Mouse (Mus musculus) lung, postnatal 0 days (tissue): ENCODE data around the gene Nrd1. TPM values are rescaled to one million over a fixed set of nuclear protein-coding genes. Genes with fewer than 3 reads are reported as not detected.

Source experiments
- ATAC-seq: fragments of 200-750 bp; cut with Nextera tagmentation; 2 replicates; pipeline ENCODE4 v1.8.0; 2017; ENCODE audit warnings: moderate library complexity
- DNase-seq: peaks from one replicate; pipeline ENCODE4 v3.0.0-alpha.2; 2016; ENCODE audit warnings: low spot score
- H3K27ac ChIP-seq: fragments of 300-500 bp; sonication (generic); 2 replicates; pipeline ENCODE4 v1.5.1; 2014; ENCODE audit warnings: antibody characterized with exemption, mild to moderate bottlenecking, low read length, mixed read lengths
- H3K27me3 ChIP-seq: fragments of 300-500 bp; sonication (generic); replicated peaks from 2 replicates; pipeline ENCODE4 v1.6.1; 2014; ENCODE audit warnings: low read length, mixed read lengths; ENCODE audit not compliant: insufficient read depth
- H3K36me3 ChIP-seq: fragments of 300-500 bp; sonication (generic); 2 replicates; pipeline ENCODE4 v1.6.1; 2014; ENCODE audit warnings: low read length, mixed read lengths; ENCODE audit not compliant: insufficient read depth
- H3K4me1 ChIP-seq: fragments of 300-500 bp; sonication (generic); 2 replicates; pipeline ENCODE4 v1.6.1; 2014; ENCODE audit warnings: antibody characterized with exemption, low read depth, low read length, mixed read lengths; ENCODE audit not compliant: insufficient read depth
- H3K4me2 ChIP-seq: fragments of 300-500 bp; sonication (generic); replicated peaks from 2 replicates; pipeline ENCODE4 v1.6.1; 2014; ENCODE audit warnings: low read depth, mild to moderate bottlenecking, low read length, moderate library complexity, mixed read lengths
- H3K4me3 ChIP-seq: fragments of 300-500 bp; sonication (generic); 2 replicates; pipeline ENCODE4 v1.5.1; 2014; ENCODE audit warnings: low read depth, low read length
- H3K9ac ChIP-seq: fragments of 300-500 bp; sonication (generic); replicated peaks from 2 replicates; pipeline ENCODE4 v1.6.1; 2014; ENCODE audit warnings: low read depth, mild to moderate bottlenecking
- H3K9me3 ChIP-seq: fragments of 300-500 bp; sonication (generic); 2 replicates; pipeline ENCODE4 v1.6.1; 2016; ENCODE audit warnings: low read length, mixed read lengths
- CTCF ChIP-seq: IDR thresholded peaks from 2 replicates; pipeline ENCODE4 v1.5.1; 2016; ENCODE audit warnings: antibody characterized with exemption, mild to moderate bottlenecking
- EP300 ChIP-seq: IDR thresholded peaks from 2 replicates; pipeline ENCODE4 v1.6.1; 2016; ENCODE audit warnings: antibody characterized with exemption, mild to moderate bottlenecking, control low read depth
- WGBS: fragments of 180-500 bp; shearing (Covaris S2); extraction: QIAGEN DNeasy Blood & Tissue Kit; methylation state at CpG from one replicate; pipeline ENCODE4 v1.1.7; 2014; 5-methylcytosine and 5-hydroxymethylcytosine counted together
- microRNA counts: library from miRNA; unstranded; fragments of <30 nt; microRNA quantifications from one replicate; lab custom pipeline; 2015
- microRNA-seq: library from miRNA; unstranded; fragments of <30 nt; microRNA quantifications from one replicate; pipeline ENCODE4, GENCODE M21; 2016
- polyA plus RNA-seq: library from polyadenylated mRNA; unstranded; fragments of >200 nt; fragmentation: Nextera tagmentation; extraction: Ambion mirVana; gene quantifications from 2 replicates; pipeline ENCODE4 v1.2.1, GENCODE M21; 2015

The Nrd1 gene
- polyA plus RNA-seq, 1 experiment from 2014 or later, result 29.3 TPM

DNA sequence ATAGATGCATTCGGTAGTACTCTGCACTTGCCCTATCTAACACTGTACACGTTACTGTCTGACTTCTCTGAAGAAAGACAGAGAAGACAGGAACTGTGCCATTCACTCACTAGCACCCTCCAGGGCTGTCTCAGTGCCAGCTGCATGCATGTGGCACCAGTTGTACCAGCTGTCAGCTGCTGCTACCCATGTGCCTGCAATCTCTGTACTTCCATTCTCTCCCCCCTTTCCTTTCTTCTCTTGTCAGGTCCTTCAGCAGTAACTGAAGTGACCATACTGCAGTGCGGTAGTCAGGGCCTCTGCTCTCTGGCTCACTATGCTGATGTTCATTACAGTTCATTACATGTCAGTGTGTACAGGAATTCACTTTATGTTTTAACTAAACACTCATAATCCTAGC lies 105.6 kb downstream of the Nrd1 start:
- Histone ChIP-seq H3K9me3 (no peaks in the 10 kb centered on the region), H3K4me3 (no peak overlapping the region), H3K27me3 (no peaks in the 10 kb centered on the region), H3K9ac (no peak overlapping the region), H3K36me3 (0 out of 2 replicates have a peak, but pooled peaks cover 5% of the 10 kb centered on the region), H3K4me2 (no peak overlapping the region), H3K4me1 (no peaks in the 10 kb centered on the region; the same call in 1 of the 2 replicates), H3K27ac (no peak overlapping the region)
- TF ChIP-seq EP300 (no peak), CTCF (no peak)
- ATAC-seq (peak; percentile 59), DNase-seq (peak; percentile 53)
- 50% methylated on average over 3 of the region's 3 CpGs for WGBS

DNA sequence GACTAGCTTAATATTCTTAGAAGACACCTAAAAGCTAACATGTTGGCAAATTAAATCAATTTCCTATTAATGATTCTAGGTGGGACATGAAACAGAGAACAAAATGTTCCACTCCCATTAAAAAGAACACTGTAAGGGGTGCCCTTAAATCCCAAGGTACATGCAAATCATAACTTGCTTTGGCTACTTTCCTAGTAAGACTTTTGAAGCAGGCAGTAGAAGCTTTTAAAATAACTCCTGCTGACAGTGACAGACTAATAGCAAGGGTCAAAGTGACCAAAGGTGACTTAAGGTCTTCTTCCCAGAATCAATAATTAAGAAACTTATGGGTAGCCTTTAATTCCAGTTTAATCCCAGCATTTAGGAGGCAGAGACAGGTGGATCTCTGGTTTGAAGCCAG lies 106.1 kb downstream of the Nrd1 start:
- ATAC-seq (no peak), DNase-seq (no peak)
- no peaks in the 10 kb centered on the region for H3K27me3 ChIP-seq
- no peaks in the 10 kb centered on the region for H3K9me3 ChIP-seq
- TF ChIP-seq CTCF (no peak), EP300 (no peak; the same call in 1 of the 2 replicates)
- H3K36me3 ChIP-seq, result no peaks in the 10 kb centered on the region
- no peak overlapping the region for H3K4me2 ChIP-seq
- no peaks in the 10 kb centered on the region; the same call in 1 of the 2 replicates for H3K4me1 ChIP-seq
- H3K4me3 ChIP-seq, result no peak overlapping the region
- no peak overlapping the region for H3K27ac ChIP-seq
- no peak overlapping the region for H3K9ac ChIP-seq

DNA sequence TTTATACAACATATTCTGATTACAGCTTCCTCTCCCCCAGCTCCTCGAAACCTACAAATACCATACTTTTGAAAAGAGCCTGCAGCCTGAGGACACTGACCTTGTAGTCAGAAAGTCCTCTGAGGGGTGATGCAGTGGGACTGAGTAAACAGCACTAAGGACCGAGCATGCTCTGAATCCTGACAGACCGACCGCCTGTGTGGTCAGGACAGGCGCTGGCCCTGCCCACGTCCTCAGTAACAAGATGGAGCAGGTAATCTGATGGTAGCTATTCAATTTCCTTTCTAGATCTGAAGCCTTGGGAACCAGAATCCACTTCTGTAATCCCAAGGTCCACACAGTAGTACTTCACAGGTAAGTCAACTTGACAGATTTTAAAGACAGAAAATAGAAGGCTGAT lies 108.6 kb downstream of the Nrd1 start:
- H3K9me3 ChIP-seq, result no peaks in the 10 kb centered on the region
- H3K36me3 ChIP-seq, result no peaks in the 10 kb centered on the region
- DNase-seq, result no peak
- peaks cover 15% of the 10 kb centered on the region for H3K4me1 ChIP-seq
- no peaks in the 10 kb centered on the region for H3K27me3 ChIP-seq
- no peak overlapping the region for H3K9ac ChIP-seq
- WGBS, result 83% methylated on average over 6 of the region's 6 CpGs
- TF ChIP-seq EP300 (no peak), CTCF (no peak)
- H3K27ac ChIP-seq, result no peak overlapping the region
- H3K4me2 ChIP-seq, result no peak overlapping the region
- H3K4me3 ChIP-seq, result no peak overlapping the region
- no peak for ATAC-seq

DNA sequence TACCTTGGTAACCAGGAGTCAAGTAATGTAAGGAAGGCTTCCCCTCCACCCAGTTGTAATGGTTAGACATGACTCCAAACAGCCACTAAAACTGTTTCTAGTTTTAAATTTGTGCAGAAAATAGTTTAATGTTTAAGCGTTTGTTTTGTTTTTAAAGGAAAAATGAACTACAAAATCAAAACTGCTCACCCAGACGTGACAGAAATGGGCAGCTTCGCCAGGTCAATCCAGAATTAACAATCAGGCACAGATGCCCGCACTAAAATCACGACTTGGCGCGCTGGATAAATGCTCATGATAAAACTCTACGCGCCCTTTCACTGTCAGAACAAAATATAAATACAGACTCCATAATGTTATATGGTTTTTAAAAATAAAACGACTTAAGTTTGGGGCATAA lies 109.2 kb downstream of the Nrd1 start:
- DNase-seq (no peak), ATAC-seq (no peak)
- Histone ChIP-seq H3K36me3 (no peaks in the 10 kb centered on the region), H3K4me3 (no peak overlapping the region), H3K27me3 (no peaks in the 10 kb centered on the region), H3K9me3 (no peaks in the 10 kb centered on the region), H3K4me2 (no peak overlapping the region), H3K4me1 (peaks cover 20% of the 10 kb centered on the region), H3K9ac (no peak overlapping the region), H3K27ac (no peak overlapping the region)
- TF ChIP-seq CTCF, result no peak
- TF ChIP-seq EP300, result no peak
- 90% methylated on average over 10 of the region's 10 CpGs for WGBS

DNA sequence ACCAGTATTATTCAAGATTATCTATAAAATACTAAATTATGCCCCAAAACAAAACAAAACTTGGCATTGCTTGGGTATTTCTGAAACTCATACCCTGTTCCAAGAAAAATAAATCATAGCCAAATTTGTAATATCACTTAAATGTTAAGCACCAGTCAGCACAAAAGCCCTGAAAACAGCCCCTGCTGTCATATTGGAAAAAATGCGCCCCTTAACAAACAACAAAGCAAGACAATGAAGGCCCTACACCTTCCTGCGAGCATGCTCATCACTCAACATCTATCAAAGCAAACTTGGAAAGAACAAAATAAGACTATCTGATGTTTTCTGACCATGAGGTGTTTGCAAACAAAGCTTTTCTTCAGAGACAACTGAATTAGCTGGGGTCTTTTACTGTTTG lies 110.5 kb downstream of the Nrd1 start:
- WGBS, result 81% methylated on average over 2 of the region's 2 CpGs

More for the DNA sequence above, 110.5 kb downstream of the Nrd1 start:
- no peaks in the 10 kb centered on the region for H3K27me3 ChIP-seq
- ATAC-seq, result no peak
- no peak overlapping the region for H3K4me3 ChIP-seq
- TF ChIP-seq EP300 (no peak), CTCF (no peak)
- no peaks in the 10 kb centered on the region for H3K36me3 ChIP-seq
- no peak overlapping the region for H3K4me2 ChIP-seq
- peaks cover 29% of the 10 kb centered on the region for H3K4me1 ChIP-seq
- H3K27ac ChIP-seq, result no peak overlapping the region
- no peaks in the 10 kb centered on the region for H3K9me3 ChIP-seq
- H3K9ac ChIP-seq, result no peak overlapping the region
- no peak for DNase-seq

MicroRNAs within 50 kb of the gene (microRNA counts, 519-probe panel; counts per million panel counts)
- microRNA mmu-miR-761 (lab: Ali Mortazavi, UCI), result not detected

Small RNA genes lying within 50 kb of the gene (microRNA-seq; reads per million reads assigned to microRNA genes)
- gene Mir761, result not detected

Other genes with a start within 250 kb of the Nrd1 start
- 4.0 and 4.7 TPM in 2 replicates for gene Zfyve9, start 219.9 kb upstream of the Nrd1 start, polyA plus RNA-seq
- gene Btf3l4, start 167.0 kb upstream of the Nrd1 start, polyA plus RNA-seq, result 106 and 111 TPM in 2 replicates
- 93.1 and 97.5 TPM in 2 replicates for gene Txndc12, start 166.1 kb upstream of the Nrd1 start, polyA plus RNA-seq
- gene Kti12, start 152.9 kb upstream of the Nrd1 start, polyA plus RNA-seq, result 26.6 and 27.8 TPM in 2 replicates
- gene A730015C16Rik, start 152.0 kb upstream of the Nrd1 start, polyA plus RNA-seq, result 1.7 and 1.9 TPM in 2 replicates
- gene Rab3b, start 121.6 kb upstream of the Nrd1 start, polyA plus RNA-seq, result 3.0 and 3.2 TPM in 2 replicates
- gene Osbpl9, start 201.6 kb downstream of the Nrd1 start, polyA plus RNA-seq, result 98.5 and 115 TPM in 2 replicates
- 0.27 and 0.32 TPM in 2 replicates for gene Calr4, start 233.8 kb downstream of the Nrd1 start, polyA plus RNA-seq